Mouse (Mus musculus) intestine, postnatal 0 days (tissue): ENCODE results near the gene Zbtb17. TPM values are rescaled to one million over a fixed set of nuclear protein-coding genes. Genes with fewer than 3 reads are reported as not detected.

Experiments used
- ATAC-seq: fragments of 200-750 bp; cut with Nextera tagmentation; 2 replicates; pipeline ENCODE4 v1.8.0; 2017; ENCODE audit warnings: mild to moderate bottlenecking, moderate TSS enrichment, moderate library complexity
- H3K27ac ChIP-seq: fragments of 300-500 bp; sonication (generic); 2 replicates; pipeline ENCODE4 v1.5.1; 2014; ENCODE audit warnings: mild to moderate bottlenecking, low read depth, low read length, moderate library complexity
- H3K27me3 ChIP-seq: fragments of 300-500 bp; sonication (generic); replicated peaks from 2 replicates; pipeline ENCODE4 v1.6.1; 2014; ENCODE audit warnings: low read length, mixed read lengths; ENCODE audit not compliant: control insufficient read depth, insufficient read depth
- H3K36me3 ChIP-seq: fragments of 300-500 bp; sonication (generic); 2 replicates; pipeline ENCODE4 v1.6.1; 2014; ENCODE audit warnings: mild to moderate bottlenecking, moderate library complexity; ENCODE audit not compliant: control insufficient read depth, insufficient read depth
- H3K4me1 ChIP-seq: fragments of 300-500 bp; sonication (generic); replicated peaks from 2 replicates; pipeline ENCODE4 v1.6.1; 2014; ENCODE audit warnings: antibody characterized with exemption, low read length, mixed read lengths; ENCODE audit not compliant: control insufficient read depth, insufficient read depth
- H3K4me2 ChIP-seq: fragments of 300-500 bp; sonication (generic); replicated peaks from 2 replicates; pipeline ENCODE4 v1.6.1; 2014; ENCODE audit warnings: low read depth, mild to moderate bottlenecking, moderate library complexity
- H3K4me3 ChIP-seq: fragments of 300-500 bp; sonication (generic); 2 replicates; pipeline ENCODE4 v1.5.1; 2014; ENCODE audit warnings: low read depth, low read length
- H3K9ac ChIP-seq: fragments of 300-500 bp; sonication (generic); 2 replicates; pipeline ENCODE4 v1.6.1; 2014; ENCODE audit warnings: mild to moderate bottlenecking, low read depth, low read length
- H3K9me3 ChIP-seq: fragments of 300-500 bp; sonication (generic); 2 replicates; pipeline ENCODE4 v1.6.1; 2016; ENCODE audit warnings: mixed run types; ENCODE audit not compliant: control insufficient read depth
- CTCF ChIP-seq: sonication (generic); IDR thresholded peaks from 2 replicates; pipeline ENCODE4 v1.5.1; 2016; ENCODE audit warnings: low read depth, mild to moderate bottlenecking, control low read depth, antibody characterized with exemption, moderate library complexity
- WGBS: fragments of 180-500 bp; shearing (Covaris S2); extraction: QIAGEN DNeasy Blood & Tissue Kit; methylation state at CpG from one replicate; pipeline ENCODE4 v1.1.7; 2014; 5-methylcytosine and 5-hydroxymethylcytosine counted together
- polyA plus RNA-seq: library from polyadenylated mRNA; unstranded; fragments of >200 nt; fragmentation: Nextera tagmentation; extraction: Ambion mirVana; gene quantifications from 2 replicates; pipeline ENCODE4 v1.2.1, GENCODE M21; 2015

The Zbtb17 gene
- polyA plus RNA-seq, 1 experiment from 2014 or later, result 9.7 TPM

DNA sequence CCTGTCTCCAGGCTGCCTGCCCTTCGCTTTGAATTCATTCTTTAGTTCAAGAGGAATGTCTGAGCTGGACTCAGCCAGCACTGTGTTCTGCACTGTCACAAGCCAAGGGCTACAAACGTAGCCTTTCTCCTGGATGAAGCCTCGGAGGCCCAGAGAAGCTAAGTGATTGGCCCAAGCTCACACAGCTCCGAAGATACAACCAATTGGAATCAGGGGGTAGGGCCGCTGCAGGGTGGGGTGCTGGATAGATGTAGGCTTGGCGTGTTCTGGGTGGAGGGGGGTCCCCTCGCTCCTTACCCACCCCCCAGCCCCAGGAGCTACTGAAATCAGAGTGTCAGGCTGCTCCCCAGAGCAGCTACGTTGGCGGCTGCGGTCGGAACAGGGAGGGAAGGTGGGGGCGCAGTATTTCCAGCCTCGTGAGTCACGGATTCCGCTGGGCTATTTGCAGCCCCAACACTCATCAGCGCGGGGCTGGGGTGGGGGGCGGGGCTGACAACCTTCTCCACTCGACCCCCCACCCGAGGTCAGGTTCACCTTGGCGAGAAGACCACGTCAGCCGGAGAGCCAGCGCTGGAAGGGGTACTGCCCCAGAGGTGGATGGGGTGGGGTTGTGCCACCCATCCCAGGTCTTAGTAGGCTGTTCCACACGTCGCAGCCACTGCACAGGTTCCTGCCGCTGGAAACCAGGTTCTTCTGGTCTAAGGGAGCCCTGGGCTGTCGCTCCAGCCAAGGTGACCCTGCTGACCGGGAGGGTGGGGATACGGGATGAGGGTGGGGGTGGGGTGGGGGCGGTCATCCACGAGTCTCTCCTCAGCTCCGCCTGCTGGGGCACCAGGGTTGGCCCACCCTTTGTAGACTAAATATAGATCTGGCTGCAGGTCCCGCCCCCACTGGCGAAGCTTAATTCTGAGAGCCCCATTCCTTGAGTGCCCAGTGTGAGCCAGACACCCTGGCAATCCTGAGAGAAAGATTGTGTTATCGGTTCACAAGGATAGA, 18.7 kb upstream of the Zbtb17 start:
- H3K27me3 ChIP-seq, result no peaks in the 10 kb centered on the region
- peak; percentile 16; the same call in 1 of the 2 replicates for ATAC-seq
- peak overlapping the region; percentile 31 for H3K4me3 ChIP-seq
- peaks cover 13% of the 10 kb centered on the region; the same call in 1 of the 2 replicates for H3K4me1 ChIP-seq
- H3K27ac ChIP-seq, result no peak overlapping the region; the same call in none of the 2 replicates
- H3K9ac ChIP-seq, result 0 out of 2 replicates have a peak overlapping the region, but pooled peaks have one; percentile 2
- H3K36me3 ChIP-seq, result no peaks in the 10 kb centered on the region
- H3K4me2 ChIP-seq, result peak overlapping the region; percentile 68
- TF ChIP-seq CTCF, result 0 out of 2 replicates have a peak, but pooled peaks have one; percentile 10
- WGBS, result 6% methylated on average over 36 of the region's 36 CpGs
- H3K9me3 ChIP-seq, result no peaks in the 10 kb centered on the region

GRCm38 (mm10) chr4:141426796-141427745, 17.4 kb upstream of the Zbtb17 start:
- Histone ChIP-seq H3K4me2 (no peak overlapping the region), H3K9me3 (no peaks in the 10 kb centered on the region), H3K4me1 (peaks cover 8% of the 10 kb centered on the region; the same call in 1 of the 2 replicates), H3K36me3 (no peaks in the 10 kb centered on the region), H3K9ac (no peak overlapping the region), H3K4me3 (no peak overlapping the region), H3K27me3 (no peaks in the 10 kb centered on the region), H3K27ac (no peak overlapping the region)
- no peak for TF ChIP-seq CTCF
- WGBS, result 62% methylated on average over 10 of the region's 10 CpGs
- ATAC-seq, result no peak

GRCm38 (mm10) chr4:141427921-141428320, 16.5 kb upstream of the Zbtb17 start:
- Histone ChIP-seq H3K27ac (no peak overlapping the region), H3K9ac (no peak overlapping the region), H3K9me3 (no peaks in the 10 kb centered on the region), H3K4me2 (no peak overlapping the region), H3K36me3 (no peaks in the 10 kb centered on the region), H3K4me3 (no peak overlapping the region), H3K4me1 (peaks cover 8% of the 10 kb centered on the region; the same call in 1 of the 2 replicates), H3K27me3 (no peaks in the 10 kb centered on the region)
- no peak for ATAC-seq
- TF ChIP-seq CTCF, result no peak
- WGBS, result 92% methylated on average over 13 of the region's 13 CpGs

GRCm38 (mm10) chr4:141429381-141429780, 15.1 kb upstream of the Zbtb17 start:
- no peak for ATAC-seq
- Histone ChIP-seq H3K27ac (no peak overlapping the region), H3K4me3 (no peak overlapping the region), H3K9me3 (no peaks in the 10 kb centered on the region), H3K27me3 (no peaks in the 10 kb centered on the region), H3K4me1 (peaks cover 8% of the 10 kb centered on the region; the same call in 1 of the 2 replicates), H3K9ac (no peak overlapping the region), H3K36me3 (no peaks in the 10 kb centered on the region), H3K4me2 (no peak overlapping the region)
- no peak for TF ChIP-seq CTCF
- WGBS, result 84% methylated on average over 6 of the region's 6 CpGs

GRCm38 (mm10) chr4:141429847-141430246, 14.6 kb upstream of the Zbtb17 start:
- Histone ChIP-seq H3K4me2 (no peak overlapping the region), H3K4me1 (peaks cover 8% of the 10 kb centered on the region; the same call in 1 of the 2 replicates), H3K9me3 (no peaks in the 10 kb centered on the region), H3K36me3 (no peaks in the 10 kb centered on the region), H3K9ac (no peak overlapping the region), H3K4me3 (no peak overlapping the region), H3K27ac (no peak overlapping the region), H3K27me3 (no peaks in the 10 kb centered on the region)
- ATAC-seq, result no peak
- WGBS, result 60% methylated on average over 9 of the region's 9 CpGs
- TF ChIP-seq CTCF, result peak; percentile 83
